Mouse (Mus musculus): Measurements from ENCODE around the gene Cyp2c40.
"Not testable (repeated sequence)": the region's sequence is repeated elsewhere in the genome, so short reads cannot be mapped to it uniquely, and the experiment has no call there.

GRCm38 (mm10) chr19:39744361-39744760, 68.3 kb downstream of the Cyp2c40 start:
- TF ChIP-seq CTCF (IDR thresholded peaks at IDR 0.05; ENCODE audit: low read depth, low read length); POLR2A (IDR thresholded peaks at IDR 0.05; ENCODE audit: insufficient read depth, low read length): not testable (repeated sequence)

All from ES-Bruce4 (cell line).